Mouse (Mus musculus): ENCODE data around the gene Iqce. TPM values are rescaled to one million over a fixed set of nuclear protein-coding genes. Genes with fewer than 3 reads are reported as not detected.
"Not testable (repeated sequence)": the region's sequence is repeated elsewhere in the genome, so short reads cannot be mapped to it uniquely, and the experiment has no call there.

Gene Iqce
- total RNA-seq, 2 experiments from 2014 or later: 2.6 to 3.1 TPM

GRCm38 (mm10) chr5:140710315-140710714 is 8.1 kb upstream of the Iqce start:
- DNase-seq: no peak
- intact Hi-C loops (cut with DNase I): no loop called here

GRCm38 (mm10) chr5:140705501-140706171 is 3.5 kb upstream of the Iqce start:
- intact Hi-C loops (cut with DNase I): loop anchor here (2.0 to 10.0 kb wide), 2 partner anchors 55 to 381 kb away; partner anchors contain the start of genes Mad1l1 and Nudt1
- DNase-seq: no peak

GRCm38 (mm10) chr5:140704378-140705251 is 2.4 kb upstream of the Iqce start, which contains the start of gene Brat1:
Gene Brat1, plus strand, starts transcription at chr5:140705011.
- peak; percentile 99 to 100 for DNase-seq
- intact Hi-C loops (cut with DNase I): loop anchor here (10.0 kb wide), 1 partner anchor 380 kb away; the partner anchor contains the start of genes Mad1l1 and Nudt1

- intact Hi-C loops (cut with DNase I): loop anchor here (10.0 kb wide), 1 partner anchor 379 kb away; the partner anchor contains the start of genes Mad1l1 and Nudt1
Observed at GRCm38 (mm10) chr5:140703480-140704377, 1.6 kb upstream of the Iqce start.

GRCm38 (mm10) chr5:140702618-140703175 is 519 bp upstream of the Iqce start:
- DNase-seq: no peak
- intact Hi-C loops (cut with DNase I): loop anchor here (10.0 kb wide), 1 partner anchor 378 kb away; the partner anchor contains the start of genes Mad1l1 and Nudt1

More at GRCm38 (mm10) chr5:140703480-140704377, 1.6 kb upstream of the Iqce start:
- peak in 1 of 2 experiments; percentile 27 for DNase-seq

GRCm38 (mm10) chr5:140701661-140702060 is 517 bp downstream of the Iqce start:
- intact Hi-C loops (cut with DNase I): loop anchor here (10.0 kb wide), 1 partner anchor 377 kb away; the partner anchor contains the start of genes Mad1l1 and Nudt1
- no peak for DNase-seq

GRCm38 (mm10) chr5:140699776-140700175 is 2.4 kb downstream of the Iqce start:
- DNase-seq: no peak
- intact Hi-C loops (cut with DNase I): loop anchor here (10.0 kb wide), 1 partner anchor 375 kb away; the partner anchor contains the start of genes Mad1l1 and Nudt1

GRCm38 (mm10) chr5:140695987-140696386 is 6.2 kb downstream of the Iqce start:
- DNase-seq: no peak
- intact Hi-C loops (cut with DNase I): no loop called here

- intact Hi-C loops (cut with DNase I): no loop called here
- no peak for DNase-seq
Observed at GRCm38 (mm10) chr5:140688434-140688833, 13.7 kb downstream of the Iqce start.

- intact Hi-C loops (cut with DNase I): loop anchor here (5.0 kb wide), 1 partner anchor 57 kb away; no protein-coding TSS in a partner anchor
- no peak for DNase-seq
Observed at GRCm38 (mm10) chr5:140684343-140685148, 17.6 kb downstream of the Iqce start.

- DNase-seq: no peak
- intact Hi-C loops (cut with DNase I): loop anchor here (5.0 kb wide), 1 partner anchor 55 kb away; no protein-coding TSS in a partner anchor
Observed at GRCm38 (mm10) chr5:140682113-140682512, 20.1 kb downstream of the Iqce start.

- intact Hi-C loops (cut with DNase I): loop anchor here (5.0 kb wide), 1 partner anchor 54 kb away; no protein-coding TSS in a partner anchor
- no peak for DNase-seq
Observed at GRCm38 (mm10) chr5:140680950-140681349, 21.2 kb downstream of the Iqce start.

- intact Hi-C loops (cut with DNase I): loop anchor here (5.0 kb wide), 1 partner anchor 53 kb away; no protein-coding TSS in a partner anchor
- no peak for DNase-seq
Observed at GRCm38 (mm10) chr5:140680051-140680450, 22.1 kb downstream of the Iqce start.

- no peak for DNase-seq
- intact Hi-C loops (cut with DNase I): no loop called here
Observed at GRCm38 (mm10) chr5:140677137-140677536, 25.0 kb downstream of the Iqce start.

GRCm38 (mm10) chr5:140675640-140676039 is 26.5 kb downstream of the Iqce start:
- no peak for DNase-seq
- intact Hi-C loops (cut with DNase I): no loop called here

- DNase-seq: no peak
- intact Hi-C loops (cut with DNase I): no loop called here
Observed at GRCm38 (mm10) chr5:140675079-140675478, 27.1 kb downstream of the Iqce start.

GRCm38 (mm10) chr5:140674036-140674435 is 28.1 kb downstream of the Iqce start:
- no peak for DNase-seq
- intact Hi-C loops (cut with DNase I): no loop called here

GRCm38 (mm10) chr5:140672603-140673002 is 29.6 kb downstream of the Iqce start:
- intact Hi-C loops (cut with DNase I); DNase-seq: not testable (repeated sequence)

All from gastrocnemius, postnatal 36 days (tissue).